Mouse (Mus musculus): Measurements from ENCODE around the gene Cmtm7.
A peak's percentile ranks its signal among the peaks of the same experiment; 100 is the strongest.

Gene Cmtm7

DNA sequence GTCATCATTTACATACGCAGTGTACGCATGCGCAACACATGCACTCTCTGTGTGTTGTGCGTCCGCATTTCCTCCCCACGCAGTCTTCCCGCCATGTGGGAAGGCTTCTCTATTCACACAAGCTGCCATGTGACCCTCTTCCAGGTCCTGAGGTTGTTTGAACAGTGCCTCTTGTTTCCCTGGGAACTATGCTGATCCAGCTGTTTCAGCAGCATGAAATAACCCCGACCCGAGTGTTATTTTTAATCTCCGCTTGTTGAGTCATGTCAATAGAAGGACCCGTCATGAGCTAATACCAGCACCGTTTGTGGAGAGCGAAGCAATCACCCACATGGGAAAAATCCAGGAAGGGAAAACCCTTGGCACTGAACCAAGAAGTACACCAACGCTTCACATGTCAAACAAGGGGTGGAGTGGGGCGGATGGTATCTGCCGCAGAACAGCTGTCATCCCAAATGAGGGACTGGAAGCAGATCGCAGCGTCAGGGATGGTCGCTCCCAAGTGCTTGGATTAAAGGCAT is 23.6 kb upstream of the Cmtm7 start:
- no peaks in the 10 kb centered on the region for H3K27me3 ChIP-seq (ENCODE audit: control insufficient read depth, insufficient read depth, low read length, poor library complexity, severe bottlenecking)
- no peak for DNase-seq (ENCODE audit: low read depth, low spot score)
- no peaks in the 10 kb centered on the region for H3K36me3 ChIP-seq (ENCODE audit: control insufficient read depth, insufficient read depth, low read length, poor library complexity, severe bottlenecking)

DNA sequence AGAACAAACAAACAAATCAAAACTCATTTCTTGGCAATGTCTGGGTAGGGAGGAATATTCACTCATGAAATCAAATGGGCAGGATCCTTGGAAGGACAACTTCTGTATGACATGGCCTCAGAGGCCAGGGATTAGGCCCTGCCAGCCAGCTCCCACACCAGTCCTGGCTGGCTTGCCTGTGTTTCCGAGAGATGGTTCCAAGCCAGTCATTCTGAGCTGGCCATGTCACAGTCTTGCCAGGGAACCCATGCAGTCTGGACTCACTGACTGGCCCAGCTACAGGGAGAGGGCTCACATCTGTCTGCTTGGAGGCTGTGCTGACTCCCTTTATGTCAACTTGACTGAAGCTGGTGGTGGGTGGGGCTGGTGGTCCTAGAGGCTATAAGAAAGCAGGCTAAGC is 20.5 kb upstream of the Cmtm7 start:
- DNase-seq (ENCODE audit: low read depth, low spot score): no peak
- H3K36me3 ChIP-seq (ENCODE audit: control insufficient read depth, insufficient read depth, low read length, poor library complexity, severe bottlenecking): no peaks in the 10 kb centered on the region

DNA sequence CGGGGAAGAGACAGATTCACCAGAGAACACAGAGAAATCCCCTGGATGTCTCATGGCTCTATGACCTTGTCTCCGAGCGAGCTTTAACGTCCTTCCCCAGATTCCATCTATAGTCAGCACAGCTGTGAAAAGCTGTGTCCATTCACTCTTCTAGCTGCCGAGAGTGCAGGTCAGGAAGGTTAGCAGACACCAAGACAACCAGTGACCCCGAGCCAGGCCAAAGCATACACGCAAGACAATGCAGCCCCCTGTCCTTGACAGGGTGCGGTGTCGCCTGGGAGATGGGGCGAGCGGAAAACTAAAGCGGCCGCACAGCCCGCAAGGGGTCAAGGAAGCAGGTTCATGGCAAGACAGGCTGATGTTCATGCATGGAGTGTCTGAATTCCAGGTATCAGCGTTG is 19.6 kb upstream of the Cmtm7 start:
- no peaks in the 10 kb centered on the region for H3K36me3 ChIP-seq (ENCODE audit: control insufficient read depth, insufficient read depth, low read length, poor library complexity, severe bottlenecking)
- no peaks in the 10 kb centered on the region for H3K27me3 ChIP-seq (ENCODE audit: control insufficient read depth, insufficient read depth, low read length, poor library complexity, severe bottlenecking)
- DNase-seq (ENCODE audit: low read depth, low spot score): no peak

More for the DNA sequence above, 20.5 kb upstream of the Cmtm7 start:
- no peaks in the 10 kb centered on the region for H3K27me3 ChIP-seq (ENCODE audit: control insufficient read depth, insufficient read depth, low read length, poor library complexity, severe bottlenecking)

DNA sequence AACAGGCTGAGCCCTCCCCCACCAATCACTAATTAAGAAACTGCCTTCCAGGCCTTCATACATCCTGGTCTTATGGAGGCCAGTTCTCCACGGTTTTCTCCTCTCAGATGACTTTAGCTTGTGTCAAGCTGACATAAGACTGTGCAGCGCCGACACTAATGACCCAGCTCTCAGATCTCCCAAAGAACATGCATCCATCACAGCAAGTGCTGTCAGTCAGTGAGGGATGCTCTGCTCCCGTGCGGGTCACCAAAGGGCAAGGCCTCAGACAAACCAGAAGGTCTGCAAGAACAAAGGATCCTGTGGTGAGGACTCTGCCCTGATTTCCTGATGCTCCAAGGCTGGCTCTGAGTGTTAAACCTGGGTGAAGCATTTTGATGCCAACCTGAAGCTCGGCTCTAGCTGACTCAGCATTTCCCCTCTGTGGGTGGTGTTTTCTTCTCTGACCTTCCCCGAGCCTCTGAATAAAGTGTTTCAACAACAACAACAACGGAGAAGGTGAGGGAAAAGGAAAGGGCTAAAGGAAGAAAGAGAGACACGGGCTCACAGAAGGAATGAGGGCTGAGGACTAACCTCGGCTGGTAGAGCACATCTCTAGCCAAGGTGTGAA is 17.9 kb upstream of the Cmtm7 start:
- Histone ChIP-seq H3K27me3 (ENCODE audit: control insufficient read depth, insufficient read depth, low read length, poor library complexity, severe bottlenecking) (no peaks in the 10 kb centered on the region), H3K36me3 (ENCODE audit: control insufficient read depth, insufficient read depth, low read length, poor library complexity, severe bottlenecking) (no peaks in the 10 kb centered on the region)
- no peak for DNase-seq (ENCODE audit: low read depth, low spot score)

DNA sequence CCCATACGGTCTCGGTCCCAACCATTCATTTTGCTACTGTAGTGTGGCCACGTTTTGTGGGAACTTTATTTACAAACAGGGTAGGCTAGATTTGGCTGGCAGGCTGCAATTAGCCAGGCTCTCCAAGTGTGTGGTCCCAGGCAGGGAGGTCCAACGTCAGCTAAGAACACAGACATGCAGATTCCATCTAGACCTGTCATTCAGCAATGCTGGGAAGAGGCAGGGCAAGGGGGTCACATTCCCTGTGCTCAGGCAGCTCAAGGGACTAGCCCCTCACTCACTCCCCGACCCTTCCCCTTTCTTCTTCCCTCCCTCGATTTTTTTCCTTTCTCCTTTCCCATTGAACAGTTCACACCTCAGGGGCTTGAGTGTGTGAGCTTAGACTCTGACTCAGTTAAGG is 17.2 kb upstream of the Cmtm7 start:
- no peak for DNase-seq (ENCODE audit: low read depth, low spot score)
- Histone ChIP-seq H3K27me3 (ENCODE audit: control insufficient read depth, insufficient read depth, low read length, poor library complexity, severe bottlenecking) (no peaks in the 10 kb centered on the region), H3K36me3 (ENCODE audit: control insufficient read depth, insufficient read depth, low read length, poor library complexity, severe bottlenecking) (no peaks in the 10 kb centered on the region)

DNA sequence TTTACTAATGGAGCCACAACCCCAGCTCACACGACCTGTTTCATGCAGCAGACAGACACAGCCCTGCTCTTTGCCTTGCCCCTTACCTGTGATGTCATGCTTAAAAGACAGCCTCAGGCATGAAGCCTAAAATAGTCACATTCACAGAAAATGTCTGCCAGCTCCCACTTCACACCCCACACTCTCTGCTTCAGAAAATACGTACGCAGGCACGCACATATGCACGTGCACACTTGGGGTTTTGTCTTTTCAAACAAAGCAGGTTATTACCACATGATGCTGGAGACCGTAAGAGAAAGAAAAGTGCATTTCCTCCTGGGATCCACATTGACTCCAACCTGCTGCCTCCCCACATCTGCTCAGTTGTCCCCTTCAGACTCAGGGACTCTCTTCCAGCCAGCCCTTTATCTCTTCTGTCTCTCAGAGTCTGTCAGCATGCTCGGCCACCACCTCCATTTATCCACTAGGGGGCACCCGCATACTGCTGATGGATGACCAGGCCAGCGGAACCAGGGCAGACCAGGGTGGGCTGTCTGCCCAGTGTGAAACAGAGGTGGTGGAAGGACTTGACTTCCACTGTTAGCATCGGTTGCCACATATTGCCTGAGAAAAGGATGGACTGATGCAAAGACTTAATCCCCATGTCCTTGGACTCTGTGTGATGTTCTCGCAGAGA is 15.8 kb upstream of the Cmtm7 start:
- peak; percentile 87 for DNase-seq (ENCODE audit: low read depth, low spot score)
- Histone ChIP-seq H3K27me3 (ENCODE audit: control insufficient read depth, insufficient read depth, low read length, poor library complexity, severe bottlenecking) (no peaks in the 10 kb centered on the region), H3K36me3 (ENCODE audit: control insufficient read depth, insufficient read depth, low read length, poor library complexity, severe bottlenecking) (no peaks in the 10 kb centered on the region)

DNA sequence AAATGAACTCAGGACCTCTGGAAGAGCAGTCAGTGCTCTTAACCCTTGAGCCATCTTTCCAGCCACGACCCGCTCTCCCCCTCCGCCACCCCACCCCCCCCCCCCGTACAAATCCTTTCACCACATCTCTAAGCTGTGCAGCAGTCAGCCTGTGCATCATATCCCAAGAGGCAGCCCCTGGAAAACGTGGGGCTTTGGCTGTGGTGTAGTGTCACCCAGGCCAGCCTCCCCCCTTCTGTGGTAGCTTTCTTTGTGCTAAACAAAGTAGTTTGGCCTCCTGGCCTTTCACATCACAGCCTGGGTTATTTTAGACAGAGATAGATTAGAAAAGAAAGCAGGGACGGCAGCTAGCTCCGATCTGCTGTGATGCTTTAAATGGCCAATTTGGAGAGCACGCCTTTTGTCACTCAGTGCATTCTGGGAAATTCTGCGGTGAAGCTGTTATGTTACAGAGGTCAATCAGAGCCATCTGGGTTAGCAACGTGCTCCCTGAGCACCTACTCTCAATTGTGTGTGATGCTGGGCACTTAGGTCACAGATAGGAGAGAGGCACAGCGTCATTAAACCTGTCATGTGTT is 14.9 kb upstream of the Cmtm7 start:
- no peaks in the 10 kb centered on the region for H3K36me3 ChIP-seq (ENCODE audit: control insufficient read depth, insufficient read depth, low read length, poor library complexity, severe bottlenecking)
- DNase-seq (ENCODE audit: low read depth, low spot score): no peak
- no peaks in the 10 kb centered on the region for H3K27me3 ChIP-seq (ENCODE audit: control insufficient read depth, insufficient read depth, low read length, poor library complexity, severe bottlenecking)

DNA sequence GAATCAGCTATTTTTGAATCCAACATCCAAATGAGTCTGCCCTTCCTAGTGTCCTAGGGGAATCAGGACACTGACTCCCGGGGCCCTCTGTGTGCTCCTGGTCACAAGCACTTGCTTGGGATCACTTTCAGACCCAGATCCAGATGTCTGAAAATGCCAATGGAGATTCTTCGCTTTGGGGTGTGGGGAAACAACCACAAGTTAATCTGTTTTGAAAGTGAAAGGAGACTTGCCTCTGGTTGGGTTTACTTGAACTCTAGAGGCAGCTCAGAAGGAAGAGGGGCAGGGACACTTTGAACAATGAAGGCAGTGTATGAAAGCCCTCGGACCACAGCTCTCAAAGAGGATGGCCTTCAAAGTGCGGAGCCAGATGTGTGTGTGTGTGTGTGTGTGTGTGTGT is 12.8 kb upstream of the Cmtm7 start:
- H3K36me3 ChIP-seq (ENCODE audit: control insufficient read depth, insufficient read depth, low read length, poor library complexity, severe bottlenecking): no peaks in the 10 kb centered on the region
- peak; percentile 25 for DNase-seq (ENCODE audit: low read depth, low spot score)
- no peaks in the 10 kb centered on the region for H3K27me3 ChIP-seq (ENCODE audit: control insufficient read depth, insufficient read depth, low read length, poor library complexity, severe bottlenecking)

DNA sequence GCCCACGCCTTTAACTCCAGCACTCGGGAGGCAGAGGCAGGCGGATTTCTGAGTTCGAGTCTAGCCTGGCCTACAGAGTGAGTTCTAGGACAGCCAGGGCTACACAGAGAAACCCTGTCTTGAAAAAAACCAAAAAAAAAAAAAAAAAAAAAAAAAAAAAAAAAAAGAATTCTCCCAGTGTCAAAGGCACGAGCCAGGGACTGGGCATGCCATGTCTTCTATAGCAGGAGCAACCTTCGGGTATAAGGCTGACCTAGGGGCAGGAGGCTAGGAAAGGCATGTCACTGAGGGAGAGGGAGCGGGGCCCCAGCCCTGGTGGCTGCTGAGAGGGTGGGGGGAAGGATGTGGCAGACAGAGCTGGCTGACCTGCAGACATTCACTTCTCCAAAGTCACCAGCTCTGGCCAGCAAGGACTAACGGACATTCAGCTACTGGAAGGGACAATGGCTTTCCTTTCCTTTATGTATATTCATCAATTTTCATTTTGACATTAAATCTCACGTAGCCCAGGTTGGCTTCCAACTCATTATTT is 12.2 kb upstream of the Cmtm7 start:
- peak; percentile 24 for DNase-seq (ENCODE audit: low read depth, low spot score)
- Histone ChIP-seq H3K27me3 (ENCODE audit: control insufficient read depth, insufficient read depth, low read length, poor library complexity, severe bottlenecking) (no peaks in the 10 kb centered on the region), H3K36me3 (ENCODE audit: control insufficient read depth, insufficient read depth, low read length, poor library complexity, severe bottlenecking) (no peaks in the 10 kb centered on the region)

DNA sequence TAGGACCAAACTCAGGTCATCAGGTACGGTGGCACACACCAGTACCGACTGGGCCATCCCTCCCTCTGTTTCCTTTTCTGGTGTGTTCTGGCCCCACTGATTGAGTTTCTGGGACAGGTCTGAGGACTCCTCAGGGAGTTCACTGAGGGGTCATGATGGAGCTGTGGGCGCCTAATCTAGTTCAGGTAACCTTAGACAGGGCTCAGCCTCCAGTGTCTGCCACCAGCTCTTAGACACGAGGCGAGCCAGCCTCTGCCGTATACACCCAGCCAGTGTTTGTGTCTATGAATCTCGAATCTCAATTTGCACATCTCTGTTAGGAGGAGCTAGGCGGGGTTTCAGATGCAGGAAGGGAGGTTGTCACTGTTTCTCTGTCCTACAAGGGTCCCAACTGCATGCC is 8.3 kb upstream of the Cmtm7 start:
- no peaks in the 10 kb centered on the region for H3K36me3 ChIP-seq (ENCODE audit: control insufficient read depth, insufficient read depth, low read length, poor library complexity, severe bottlenecking)
- no peaks in the 10 kb centered on the region for H3K27me3 ChIP-seq (ENCODE audit: control insufficient read depth, insufficient read depth, low read length, poor library complexity, severe bottlenecking)
- DNase-seq (ENCODE audit: low read depth, low spot score): no peak

DNA sequence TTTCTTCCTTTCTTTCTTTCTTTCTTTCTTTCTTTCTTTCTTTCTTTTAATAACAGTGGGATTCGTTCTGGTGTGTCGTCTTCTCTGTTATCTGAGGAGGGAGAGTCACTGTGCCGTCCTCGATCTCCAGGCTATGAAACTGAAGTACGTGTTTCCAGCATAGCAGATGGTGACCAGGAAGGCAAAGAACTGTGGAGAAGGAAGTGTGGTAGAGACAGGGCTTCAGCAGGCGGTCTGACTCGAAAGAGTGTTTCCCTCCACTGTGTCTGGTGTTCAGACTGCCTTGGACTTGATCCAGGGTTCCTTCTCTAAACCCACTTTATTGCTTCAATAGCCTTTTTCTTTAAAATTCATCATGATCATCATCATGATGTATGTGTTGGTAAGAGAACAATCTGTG is 7.9 kb upstream of the Cmtm7 start:
- DNase-seq (ENCODE audit: low read depth, low spot score): no peak
- Histone ChIP-seq H3K36me3 (ENCODE audit: control insufficient read depth, insufficient read depth, low read length, poor library complexity, severe bottlenecking) (no peaks in the 10 kb centered on the region), H3K27me3 (ENCODE audit: control insufficient read depth, insufficient read depth, low read length, poor library complexity, severe bottlenecking) (no peaks in the 10 kb centered on the region)

DNA sequence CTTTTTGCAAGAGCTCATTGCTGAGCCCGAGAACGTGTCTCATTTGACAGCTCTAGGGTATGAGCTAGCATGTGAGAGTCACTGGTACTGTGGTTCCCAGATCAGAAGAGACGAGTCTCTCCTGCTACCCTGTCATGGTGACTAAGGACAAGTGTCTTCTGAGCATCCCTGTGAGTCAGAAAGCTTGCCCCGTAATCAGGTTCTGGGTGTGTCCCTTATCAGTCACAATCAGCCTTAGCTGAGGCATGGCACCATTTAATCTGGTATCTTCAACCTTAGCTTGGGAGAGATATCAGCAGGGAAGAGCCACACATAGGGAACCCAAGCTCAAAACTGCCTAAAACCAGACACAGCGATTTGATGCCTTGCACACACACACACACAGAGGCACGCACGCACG is 7.0 kb upstream of the Cmtm7 start:
- H3K27me3 ChIP-seq (ENCODE audit: control insufficient read depth, insufficient read depth, low read length, poor library complexity, severe bottlenecking): no peaks in the 10 kb centered on the region
- no peaks in the 10 kb centered on the region for H3K36me3 ChIP-seq (ENCODE audit: control insufficient read depth, insufficient read depth, low read length, poor library complexity, severe bottlenecking)
- DNase-seq (ENCODE audit: low read depth, low spot score): no peak

DNA sequence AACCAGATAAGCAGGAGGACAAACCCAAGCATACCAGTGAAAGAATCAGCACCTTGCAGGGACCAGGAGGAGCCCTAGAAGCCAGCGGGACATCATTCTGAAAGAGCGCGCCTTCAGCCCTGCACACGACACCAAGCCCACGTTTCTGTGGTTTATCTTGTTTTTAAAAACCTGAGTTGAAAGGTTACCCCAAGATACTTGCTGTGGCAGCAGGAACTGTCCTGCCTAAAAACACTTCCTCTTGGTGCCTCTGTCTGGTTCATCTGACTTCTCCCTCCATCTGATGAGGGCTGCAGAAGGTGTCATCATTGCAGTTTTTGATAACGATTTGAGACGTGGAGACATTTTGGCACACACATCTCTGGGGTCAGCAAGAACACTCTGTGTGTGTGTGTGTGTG is 6.1 kb upstream of the Cmtm7 start:
- Histone ChIP-seq H3K36me3 (ENCODE audit: control insufficient read depth, insufficient read depth, low read length, poor library complexity, severe bottlenecking) (no peaks in the 10 kb centered on the region), H3K27me3 (ENCODE audit: control insufficient read depth, insufficient read depth, low read length, poor library complexity, severe bottlenecking) (no peaks in the 10 kb centered on the region)
- peak; percentile 56 for DNase-seq (ENCODE audit: low read depth, low spot score)

DNA sequence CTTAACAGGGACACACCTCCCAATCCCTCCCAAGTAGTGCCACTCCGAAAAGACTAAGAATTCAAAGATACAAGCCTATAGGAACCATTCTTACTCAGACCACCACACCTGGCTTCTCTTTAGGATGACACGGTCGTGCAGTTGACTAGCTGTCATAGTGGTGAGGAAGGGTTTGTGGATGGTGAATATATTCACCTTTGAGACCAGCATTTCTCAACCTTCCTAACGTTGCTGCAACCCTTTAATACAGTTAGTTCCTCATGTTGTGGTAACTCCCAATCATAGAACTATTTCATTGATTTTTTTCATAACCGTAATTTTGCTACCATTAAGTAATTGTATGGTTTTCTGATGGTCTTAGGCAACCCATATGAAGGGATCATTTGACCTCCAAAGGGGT is 5.5 kb upstream of the Cmtm7 start:
- DNase-seq (ENCODE audit: low read depth, low spot score): no peak
- Histone ChIP-seq H3K27me3 (ENCODE audit: control insufficient read depth, insufficient read depth, low read length, poor library complexity, severe bottlenecking) (no peaks in the 10 kb centered on the region), H3K36me3 (ENCODE audit: control insufficient read depth, insufficient read depth, low read length, poor library complexity, severe bottlenecking) (no peaks in the 10 kb centered on the region)

DNA sequence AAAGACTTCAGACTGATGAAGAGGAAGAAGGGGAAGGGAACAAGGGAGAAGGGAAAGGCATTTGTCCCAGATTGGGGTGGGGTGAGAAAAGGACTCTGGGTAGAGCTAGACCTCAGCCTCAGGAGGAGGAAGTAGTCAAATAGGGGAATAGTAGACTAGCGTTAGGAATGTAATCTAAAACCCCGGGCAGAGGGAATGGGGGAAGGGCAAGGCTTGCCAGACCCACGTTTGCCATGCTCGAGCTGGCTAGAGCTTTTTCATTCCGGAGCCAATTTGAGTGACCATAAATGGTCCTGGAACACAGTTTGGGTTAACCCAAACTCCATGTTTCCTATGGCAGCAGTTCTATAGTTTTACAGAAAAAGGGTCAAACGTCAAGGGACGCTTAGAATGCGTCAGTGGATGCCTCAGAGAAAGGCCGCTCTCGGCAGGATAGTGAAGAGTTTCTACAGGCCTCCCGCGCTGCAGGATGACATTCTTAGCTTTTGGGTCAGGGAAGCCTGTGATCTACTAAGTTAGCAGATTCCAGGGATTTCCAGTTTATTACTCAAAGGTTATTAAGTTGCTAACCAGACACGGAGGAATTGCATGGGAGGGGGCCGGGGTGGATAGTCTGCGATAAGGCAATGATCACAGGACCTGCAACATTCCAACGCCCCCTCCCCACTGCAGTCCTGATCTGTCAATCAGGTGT is 3.9 kb upstream of the Cmtm7 start:
- no peaks in the 10 kb centered on the region for H3K27me3 ChIP-seq (ENCODE audit: control insufficient read depth, insufficient read depth, low read length, poor library complexity, severe bottlenecking)
- no peaks in the 10 kb centered on the region for H3K36me3 ChIP-seq (ENCODE audit: control insufficient read depth, insufficient read depth, low read length, poor library complexity, severe bottlenecking)
- no peak for DNase-seq (ENCODE audit: low read depth, low spot score)
